Mouse (Mus musculus): ENCODE measurements around the gene Slc7a15.

DNA sequence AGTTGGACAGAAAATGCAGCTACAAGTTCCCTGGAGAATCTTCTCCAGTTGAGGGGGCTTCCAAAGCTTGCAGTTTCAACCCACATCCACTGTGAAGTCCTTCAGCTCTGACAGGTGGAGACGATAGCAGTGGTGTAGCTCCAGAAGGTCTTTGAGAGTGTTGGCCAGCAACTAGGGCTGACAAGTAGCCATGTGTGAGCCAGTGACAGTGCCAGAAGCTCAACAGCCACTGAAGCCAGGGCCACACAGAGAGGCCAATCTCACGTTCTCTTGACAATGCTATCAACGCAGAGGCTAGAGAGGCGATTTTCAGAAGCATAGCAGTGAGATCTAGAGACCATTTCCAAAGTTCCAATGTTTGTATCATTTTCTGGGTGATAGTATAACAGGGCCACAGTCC, 56.5 kb downstream of the Slc7a15 start:
- TF ChIP-seq CTCF (IDR thresholded peaks at IDR 0.05; ENCODE audit: low read depth, low read length) (no peak), GATA2 (IDR thresholded peaks at IDR 0.05; ENCODE audit: borderline replicate concordance, low read depth, low read length) (no peak)

All from G1E (cell line).